Comparison of ENCODE assay signal across 24 mouse cellular contexts in genomic region chr11:121277516-121277915, GRCm38 (mm10). TPM values are rescaled to one million over a fixed set of nuclear protein-coding genes. Genes with fewer than 3 reads are reported as not detected.
A peak's percentile ranks its signal among the peaks of the same experiment; 100 is the strongest.
DNase-seq lines count a peak whose midpoint lies in the region; ATAC-seq lines count a peak whose summit lies in the region.
"Had no signal": no experiment of that assay in that cellular context is flagged by ENCODE, and none has a peak within 500 bp of the region (broad histone marks: within the 10 kb centered on the region; RNA-seq: fewer than 3 reads in every experiment).

No protein-coding gene starts in this region.

- peaks cover 31% of the 10 kb centered on the region for H3K4me1 ChIP-seq in liver, embryonic 15.5 days (replicated peaks)
- peaks cover 19% of the 10 kb centered on the region for H3K4me1 ChIP-seq in liver, embryonic 11.5 days (replicated peaks; ENCODE audit: control insufficient read depth, insufficient read depth, low read length)
- H3K4me1 ChIP-seq: embryonic facial prominence, embryonic 10.5 days; embryonic facial prominence, embryonic 12.5 days; forebrain, embryonic 15.5 days had no signal

- 0 out of 2 replicates have a peak overlapping the region, but pooled peaks have one; percentile 14 for H3K27ac ChIP-seq in liver, embryonic 15.5 days (replicated peaks)
- no peak overlapping the region for H3K27ac ChIP-seq in liver, embryonic 11.5 days (ENCODE audit: low read depth, low read length)
- H3K27ac ChIP-seq: embryonic facial prominence, embryonic 10.5 days; embryonic facial prominence, embryonic 12.5 days; forebrain, embryonic 13.5 days; forebrain, embryonic 15.5 days had no signal

- H3K4me2 ChIP-seq in liver, embryonic 15.5 days: no peak overlapping the region
- H3K4me2 ChIP-seq in liver, embryonic 11.5 days: no peak overlapping the region
- H3K4me2 ChIP-seq: embryonic facial prominence, embryonic 12.5 days; forebrain, embryonic 13.5 days; forebrain, embryonic 15.5 days had no signal

- no peak for DNase-seq in liver, embryonic 11.5 days (ENCODE audit: low spot score)
- no peak for DNase-seq in gastrocnemius, postnatal 25 days
- DNase-seq: adrenal gland, adult 8-10 months; adrenal gland, postnatal 14 days; adrenal gland, postnatal 36 days; B cell, adult 2 months; cerebellum, adult 11-12 months; cerebellum, adult 2 months; cerebellum, adult 9-10 months; cerebellum, postnatal 10 days; cerebellum, postnatal 25 days; forebrain, postnatal 0 days had no signal

- peaks cover 14% of the 10 kb centered on the region; the same call in 1 of the 2 replicates for H3K36me3 ChIP-seq in liver, embryonic 15.5 days (replicated peaks)
- H3K36me3 ChIP-seq in liver, embryonic 11.5 days (ENCODE audit: control insufficient read depth, insufficient read depth, low read length): peaks cover 3% of the 10 kb centered on the region; the same call in 1 of the 2 replicates
- H3K36me3 ChIP-seq: embryonic facial prominence, embryonic 12.5 days; forebrain, embryonic 15.5 days had no signal

- WGBS in liver, embryonic 15.5 days (ENCODE audit: insufficient replicate concordance): 76% methylated on average over 8 of the region's 8 CpGs
- 86% methylated on average over 8 of the region's 8 CpGs for WGBS in liver, embryonic 11.5 days

- no peaks in the 10 kb centered on the region for H3K27me3 ChIP-seq in liver, embryonic 15.5 days
- no peaks in the 10 kb centered on the region for H3K27me3 ChIP-seq in liver, embryonic 11.5 days (replicated peaks; ENCODE audit: control insufficient read depth, insufficient read depth, low read length)
- H3K27me3 ChIP-seq: CH12.LX; embryonic facial prominence, embryonic 12.5 days; forebrain, embryonic 13.5 days; forebrain, embryonic 15.5 days; Patski had no signal

- H3K4me3 ChIP-seq in liver, embryonic 15.5 days (replicated peaks): no peak overlapping the region
- H3K4me3 ChIP-seq in liver, embryonic 11.5 days (ENCODE audit: low read depth, low read length): no peak overlapping the region
- H3K4me3 ChIP-seq: embryonic facial prominence, embryonic 10.5 days; embryonic facial prominence, embryonic 12.5 days; forebrain, embryonic 13.5 days; forebrain, embryonic 15.5 days had no signal

- no peak overlapping the region for H3K9ac ChIP-seq in liver, embryonic 15.5 days
- H3K9ac ChIP-seq in liver, embryonic 11.5 days (ENCODE audit: low read depth, low read length): no peak overlapping the region
- H3K9ac ChIP-seq: embryonic facial prominence, embryonic 12.5 days; forebrain, embryonic 13.5 days; forebrain, embryonic 15.5 days; forebrain, postnatal 0 days had no signal

- no peak for ATAC-seq in liver, embryonic 15.5 days (ENCODE audit: insufficient read depth)
- no peak for ATAC-seq in liver, embryonic 11.5 days (replicated peaks; ENCODE audit: low FRiP score)
- ATAC-seq in megakaryocyte, adult 5-6 weeks (ENCODE audit: poor library complexity, severe bottlenecking): peak; percentile 75
- no peak for ATAC-seq in cerebellum, adult (ENCODE audit: insufficient number of reproducible peaks, low FRiP score, low TSS enrichment)
- ATAC-seq: activated CD4-positive, CD25-positive, alpha-beta regulatory T cell, adult 4 months; CD4-positive, CD25-positive, alpha-beta regulatory T cell, adult 4 months; forebrain, embryonic 13.5 days; forebrain, embryonic 15.5 days; forebrain, postnatal 0 days; Patski had no signal

- H3K9me3 ChIP-seq in liver, embryonic 15.5 days (replicated peaks): no peaks in the 10 kb centered on the region
- no peaks in the 10 kb centered on the region for H3K9me3 ChIP-seq in liver, embryonic 11.5 days (ENCODE audit: control insufficient read depth, low read length)
- H3K9me3 ChIP-seq: embryonic facial prominence, embryonic 10.5 days; embryonic facial prominence, embryonic 12.5 days; forebrain, embryonic 13.5 days; forebrain, embryonic 15.5 days; G1E had no signal

RNA-seq across cellular contexts. Expression of gene Foxk2, which starts 17.7 kb away (rescaled TPM):
- polyA plus RNA-seq in liver, embryonic 15.5 days (2015; fragmentation: Nextera tagmentation; extraction: Ambion mirVana): 2.8 and 3.9 TPM in 2 replicates
- 9.3 and 10.7 TPM in 2 replicates for polyA plus RNA-seq in liver, embryonic 11.5 days (2014; fragmentation: Nextera tagmentation; extraction: Ambion mirVana)
- total RNA-seq in megakaryocyte, adult 5-6 weeks (2015): 16.3 and 17.8 TPM in 2 replicates
- 16.9 and 24.8 TPM in 2 replicates for total RNA-seq in megakaryocyte, adult 5-6 weeks (2017)
- total RNA-seq in gastrocnemius, postnatal 25 days (2021): 10 to 100 TPM; 20.1 to 27.1 TPM

RNA-seq across cellular contexts. Expression of gene Narf, which starts 40.5 kb away (rescaled TPM):
- polyA plus RNA-seq in liver, embryonic 15.5 days (2015; fragmentation: Nextera tagmentation; extraction: Ambion mirVana): 117 and 136 TPM in 2 replicates
- 81.5 and 89.4 TPM in 2 replicates for polyA plus RNA-seq in liver, embryonic 11.5 days (2014; fragmentation: Nextera tagmentation; extraction: Ambion mirVana)
- total RNA-seq in megakaryocyte, adult 5-6 weeks (2015): 16.9 and 18.3 TPM in 2 replicates
- 32.1 and 35.8 TPM in 2 replicates for total RNA-seq in megakaryocyte, adult 5-6 weeks (2017)
- total RNA-seq in gastrocnemius, postnatal 25 days (2021): 10 to 100 TPM; 78.0 to 90.7 TPM

RNA-seq across cellular contexts. Expression of gene Cybc1, which starts 48.4 kb away (rescaled TPM):
- polyA plus RNA-seq in liver, embryonic 15.5 days (2015; fragmentation: Nextera tagmentation; extraction: Ambion mirVana): 20.5 and 20.7 TPM in 2 replicates
- polyA plus RNA-seq in liver, embryonic 11.5 days (2014; fragmentation: Nextera tagmentation; extraction: Ambion mirVana): 35.1 and 38.2 TPM in 2 replicates
- total RNA-seq in megakaryocyte, adult 5-6 weeks (2015): 65.8 and 70.5 TPM in 2 replicates
- total RNA-seq in megakaryocyte, adult 5-6 weeks (2017): 59.2 and 71.8 TPM in 2 replicates
- total RNA-seq in gastrocnemius, postnatal 25 days (2021): 1 to 10 TPM; 3.0 to 3.6 TPM

Comparison
In these comparisons a context has a peak if more than half of its experiments do, and no peak if none do; other contexts are left out.
1. RNA of gene Cybc1, which starts 48.4 kb away (total RNA-seq): 59.2 to 71.8 TPM in megakaryocyte, adult 5-6 weeks; 3.0 to 3.6 TPM in gastrocnemius, postnatal 25 days; every median in the first group is over 10 times any median in the second.